Mouse (Mus musculus) kidney, postnatal 0 days (tissue): ENCODE results near the gene Rp9. TPM values are rescaled to one million over a fixed set of nuclear protein-coding genes. Genes with fewer than 3 reads are reported as not detected.
A peak's percentile ranks its signal among the peaks of the same experiment; 100 is the strongest.

Experiments
- ATAC-seq: fragments of 200-750 bp; cut with Nextera tagmentation; replicated peaks from 2 replicates; pipeline ENCODE4 v1.8.0; 2017; ENCODE audit warnings: low read depth, moderate number of reproducible peaks, moderate TSS enrichment, moderate library complexity; ENCODE audit not compliant: low FRiP score
- DNase-seq: peaks from one replicate; pipeline ENCODE4 v3.0.0-alpha.2; 2016; ENCODE audit warnings: low spot score
- H3K27ac ChIP-seq: fragments of 300-500 bp; sonication (generic); 2 replicates; pipeline ENCODE4 v1.5.1; 2014; ENCODE audit warnings: mild to moderate bottlenecking
- H3K27me3 ChIP-seq: fragments of 300-500 bp; sonication (generic); 2 replicates; pipeline ENCODE4 v1.6.1; 2014; ENCODE audit warnings: low read length, mixed read lengths; ENCODE audit not compliant: insufficient read depth
- H3K36me3 ChIP-seq: fragments of 300-500 bp; sonication (generic); 2 replicates; pipeline ENCODE4 v1.6.1; 2014; ENCODE audit warnings: low read length, mixed read lengths; ENCODE audit not compliant: insufficient read depth
- H3K4me1 ChIP-seq: fragments of 300-500 bp; sonication (generic); replicated peaks from 2 replicates; pipeline ENCODE4 v1.6.1; 2014; ENCODE audit warnings: antibody characterized with exemption, low read length, mixed read lengths; ENCODE audit not compliant: insufficient read depth
- H3K4me2 ChIP-seq: fragments of 300-500 bp; sonication (generic); 2 replicates; pipeline ENCODE4 v1.6.1; 2014; ENCODE audit warnings: mild to moderate bottlenecking, low read length, moderate library complexity, mixed read lengths
- H3K4me3 ChIP-seq: fragments of 300-500 bp; sonication (generic); replicated peaks from 2 replicates; pipeline ENCODE4 v1.5.1; 2014; ENCODE audit warnings: low read depth, low read length
- H3K9ac ChIP-seq: fragments of 300-500 bp; sonication (generic); 2 replicates; pipeline ENCODE4 v1.6.1; 2014; ENCODE audit warnings: low read depth, low read length
- H3K9me3 ChIP-seq: fragments of 300-500 bp; sonication (generic); replicated peaks from 2 replicates; pipeline ENCODE4 v1.6.1; 2016; ENCODE audit warnings: low read length, inconsistent platforms, mixed read lengths
- CTCF ChIP-seq: IDR thresholded peaks from 2 replicates; pipeline ENCODE4 v1.5.1; 2016; ENCODE audit warnings: antibody characterized with exemption, low read depth, mild to moderate bottlenecking, moderate library complexity
- WGBS: fragments of 180-500 bp; shearing (Covaris S2); extraction: QIAGEN DNeasy Blood & Tissue Kit; methylation state at CpG from one replicate; pipeline ENCODE4 v1.1.7; 2014; 5-methylcytosine and 5-hydroxymethylcytosine counted together
- polyA plus RNA-seq: library from polyadenylated mRNA; unstranded; fragments of >200 nt; fragmentation: Nextera tagmentation; extraction: Ambion mirVana; gene quantifications from 2 replicates; pipeline ENCODE4 v1.2.1, GENCODE M21; 2015

Rp9 gene
- 76.7 and 82.6 TPM in 2 replicates for polyA plus RNA-seq

- no peaks in the 10 kb centered on the region for H3K9me3 ChIP-seq
- H3K4me2 ChIP-seq, result peak within 1 kb of the TSS; percentile 86
- 91% methylated on average over 3 of the region's 3 CpGs for WGBS
- peak within 1 kb of the TSS; percentile 90; the same call in 1 of the 2 replicates for H3K4me3 ChIP-seq
- TF ChIP-seq CTCF, result no peak
- ATAC-seq (no peak), DNase-seq (no peak)
- peak within 1 kb of the TSS; percentile 96 for H3K9ac ChIP-seq
- H3K27ac ChIP-seq, result peak within 1 kb of the TSS; percentile 94; the same call in 1 of the 2 replicates
- no peaks in the 10 kb centered on the region for H3K36me3 ChIP-seq
- no peaks in the 10 kb centered on the region for H3K4me1 ChIP-seq
- no peaks in the 10 kb centered on the region for H3K27me3 ChIP-seq
These were observed at the start of gene Rp9 for GRCm38 (mm10) chr9:22469643-22470042. Gene Rp9 (minus strand): TSS chr9:22469743.

- 92% methylated on average over 3 of the region's 3 CpGs for WGBS
These were observed 49.0 kb upstream of the Rp9 start for GRCm38 (mm10) chr9:22518394-22519041.

GRCm38 (mm10) chr9:22515076-22515475 is 45.5 kb upstream of the Rp9 start:
- no peak overlapping the region for H3K4me3 ChIP-seq
- H3K27ac ChIP-seq, result no peak overlapping the region
- no peaks in the 10 kb centered on the region for H3K27me3 ChIP-seq
- no peak for TF ChIP-seq CTCF
- H3K4me2 ChIP-seq, result no peak overlapping the region
- DNase-seq (no peak), ATAC-seq (no peak)
- H3K9ac ChIP-seq, result no peak overlapping the region
- no peaks in the 10 kb centered on the region for H3K9me3 ChIP-seq
- H3K36me3 ChIP-seq, result 0 out of 2 replicates have a peak, but pooled peaks cover 3% of the 10 kb centered on the region
- 82% methylated on average over 4 of the region's 4 CpGs for WGBS
- H3K4me1 ChIP-seq, result no peaks in the 10 kb centered on the region

More at GRCm38 (mm10) chr9:22518394-22519041, 49.0 kb upstream of the Rp9 start:
- Histone ChIP-seq H3K4me1 (no peaks in the 10 kb centered on the region), H3K9ac (no peak overlapping the region), H3K27me3 (no peaks in the 10 kb centered on the region), H3K36me3 (0 out of 2 replicates have a peak, but pooled peaks cover 3% of the 10 kb centered on the region), H3K27ac (no peak overlapping the region), H3K9me3 (no peaks in the 10 kb centered on the region; the same call in 1 of the 2 replicates), H3K4me2 (no peak overlapping the region), H3K4me3 (no peak overlapping the region)
- ATAC-seq (peak; percentile 65; the same call in 1 of the 2 replicates), DNase-seq (peak; percentile 72)
- peak; percentile 78 for TF ChIP-seq CTCF

- 77% methylated on average over 2 of the region's 2 CpGs for WGBS
- H3K4me1 ChIP-seq, result no peaks in the 10 kb centered on the region; the same call in 1 of the 2 replicates
These were observed 36.0 kb upstream of the Rp9 start for GRCm38 (mm10) chr9:22505574-22505973.

GRCm38 (mm10) chr9:22503581-22503980 is 34.0 kb upstream of the Rp9 start:
- no peak for TF ChIP-seq CTCF
- Histone ChIP-seq H3K27me3 (no peaks in the 10 kb centered on the region), H3K9me3 (no peaks in the 10 kb centered on the region), H3K36me3 (no peaks in the 10 kb centered on the region), H3K9ac (no peak overlapping the region), H3K4me1 (no peaks in the 10 kb centered on the region; the same call in 1 of the 2 replicates), H3K27ac (no peak overlapping the region), H3K4me2 (no peak overlapping the region), H3K4me3 (no peak overlapping the region)
- ATAC-seq, result no peak; the same call in 1 of the 2 replicates
- DNase-seq, result no peak
- 63% methylated on average over 5 of the region's 5 CpGs for WGBS

More at GRCm38 (mm10) chr9:22505574-22505973, 36.0 kb upstream of the Rp9 start:
- no peaks in the 10 kb centered on the region for H3K9me3 ChIP-seq
- H3K27ac ChIP-seq, result no peak overlapping the region
- no peak for ATAC-seq
- no peaks in the 10 kb centered on the region for H3K36me3 ChIP-seq
- H3K27me3 ChIP-seq, result no peaks in the 10 kb centered on the region
- TF ChIP-seq CTCF, result no peak
- H3K4me3 ChIP-seq, result no peak overlapping the region
- DNase-seq, result no peak
- no peak overlapping the region for H3K9ac ChIP-seq
- no peak overlapping the region for H3K4me2 ChIP-seq

GRCm38 (mm10) chr9:22502972-22503371 is 33.4 kb upstream of the Rp9 start:
- ATAC-seq, result no peak
- H3K27ac ChIP-seq, result no peak overlapping the region
- no peak for TF ChIP-seq CTCF
- H3K9ac ChIP-seq, result no peak overlapping the region
- no peaks in the 10 kb centered on the region for H3K9me3 ChIP-seq
- DNase-seq, result peak; percentile 36
- no peaks in the 10 kb centered on the region; the same call in 1 of the 2 replicates for H3K4me1 ChIP-seq
- H3K27me3 ChIP-seq, result no peaks in the 10 kb centered on the region
- no peak overlapping the region for H3K4me2 ChIP-seq
- 65% methylated on average over 2 of the region's 2 CpGs for WGBS
- H3K36me3 ChIP-seq, result no peaks in the 10 kb centered on the region
- no peak overlapping the region for H3K4me3 ChIP-seq
